Mouse (Mus musculus) testis, adult 2 months (tissue): ENCODE results near the gene Traf4. TPM values are rescaled to one million over a fixed set of nuclear protein-coding genes. Genes with fewer than 3 reads are reported as not detected.

Source experiments
- H3K27ac ChIP-seq: fragments of 200-500 bp; 2 replicates; pipeline ENCODE4 v1.5.1; 2012; ENCODE audit warnings: low read depth, low read length; ENCODE audit not compliant: control insufficient read depth, insufficient read depth
- H3K27me3 ChIP-seq: fragments of 200-500 bp; 2 replicates; pipeline ENCODE4 v1.6.1; 2012; ENCODE audit warnings: mild to moderate bottlenecking, low read length, moderate library complexity; ENCODE audit not compliant: control insufficient read depth, insufficient read depth
- H3K36me3 ChIP-seq: fragments of 200-500 bp; 2 replicates; pipeline ENCODE4 v1.6.1; 2012; ENCODE audit warnings: mild to moderate bottlenecking, low read length; ENCODE audit not compliant: control insufficient read depth, insufficient read depth
- H3K4me1 ChIP-seq: fragments of 200-500 bp; 2 replicates; pipeline ENCODE4 v1.6.1; 2012; ENCODE audit warnings: low read length; ENCODE audit not compliant: control insufficient read depth, insufficient read depth
- H3K4me3 ChIP-seq: fragments of 200-500 bp; 2 replicates; pipeline ENCODE4 v1.5.1; 2012; ENCODE audit warnings: low read depth, mild to moderate bottlenecking, low read length, moderate library complexity, mixed read lengths; ENCODE audit not compliant: control insufficient read depth
- CTCF ChIP-seq: fragments of 200-500 bp; IDR thresholded peaks from 2 replicates; pipeline ENCODE4 v1.5.1; 2012; ENCODE audit warnings: low read depth, mild to moderate bottlenecking, inconsistent platforms, low read length, moderate library complexity; ENCODE audit not compliant: control insufficient read depth, insufficient read depth, insufficient replicate concordance
- POLR2A ChIP-seq: fragments of 200-500 bp; IDR thresholded peaks from 2 replicates; pipeline ENCODE4 v1.6.1; 2012; ENCODE audit warnings: low read depth, mild to moderate bottlenecking, inconsistent platforms, low read length, moderate library complexity; ENCODE audit not compliant: control insufficient read depth
- polyA plus RNA-seq: library from polyadenylated mRNA; depleted of rRNA; stranded (reverse); fragments of >200 nt; gene quantifications from 2 replicates; pipeline ENCODE4 v1.2.3, GENCODE M21; 2012

The Traf4 gene
- polyA plus RNA-seq, 1 experiment: 9.5 TPM

GRCm38 (mm10) chr11:78163681-78164603, 1.4 kb downstream of the Traf4 start:
- H3K36me3 ChIP-seq: no peaks in the 10 kb centered on the region
- H3K4me3 ChIP-seq: peak overlapping the region; percentile 94
- no peaks in the 10 kb centered on the region for H3K27me3 ChIP-seq
- H3K27ac ChIP-seq: no peak overlapping the region
- H3K4me1 ChIP-seq: peaks cover 24% of the 10 kb centered on the region
- TF ChIP-seq POLR2A (no peak), CTCF (no peak)

GRCm38 (mm10) chr11:78163045-78163444, 2.3 kb downstream of the Traf4 start:
- H3K27ac ChIP-seq: no peak overlapping the region
- H3K4me3 ChIP-seq: no peak overlapping the region
- TF ChIP-seq POLR2A (no peak), CTCF (no peak)
- H3K27me3 ChIP-seq: no peaks in the 10 kb centered on the region
- no peaks in the 10 kb centered on the region for H3K36me3 ChIP-seq
- H3K4me1 ChIP-seq: peaks cover 23% of the 10 kb centered on the region

- Histone ChIP-seq H3K4me1 (peaks cover 23% of the 10 kb centered on the region), H3K4me3 (no peak overlapping the region), H3K27me3 (no peaks in the 10 kb centered on the region), H3K36me3 (no peaks in the 10 kb centered on the region), H3K27ac (no peak overlapping the region)
- TF ChIP-seq POLR2A (no peak), CTCF (no peak)
Observed at GRCm38 (mm10) chr11:78162504-78162903, 2.9 kb downstream of the Traf4 start.

- Histone ChIP-seq H3K36me3 (no peaks in the 10 kb centered on the region), H3K27ac (no peak overlapping the region), H3K4me1 (peaks cover 23% of the 10 kb centered on the region), H3K27me3 (no peaks in the 10 kb centered on the region), H3K4me3 (no peak overlapping the region)
- TF ChIP-seq CTCF (no peak), POLR2A (no peak)
Observed at GRCm38 (mm10) chr11:78161968-78162367, 3.4 kb downstream of the Traf4 start.

GRCm38 (mm10) chr11:78161169-78161568, 4.2 kb downstream of the Traf4 start:
- H3K4me1 ChIP-seq: peaks cover 21% of the 10 kb centered on the region
- H3K27ac ChIP-seq: no peak overlapping the region
- TF ChIP-seq POLR2A (no peak), CTCF (no peak)
- H3K4me3 ChIP-seq: no peak overlapping the region
- H3K27me3 ChIP-seq: no peaks in the 10 kb centered on the region
- H3K36me3 ChIP-seq: no peaks in the 10 kb centered on the region

- H3K4me1 ChIP-seq: peaks cover 16% of the 10 kb centered on the region
- no peaks in the 10 kb centered on the region for H3K36me3 ChIP-seq
- H3K27ac ChIP-seq: no peak overlapping the region
- H3K4me3 ChIP-seq: no peak overlapping the region
- TF ChIP-seq CTCF (no peak), POLR2A (no peak)
- no peaks in the 10 kb centered on the region for H3K27me3 ChIP-seq
Observed at GRCm38 (mm10) chr11:78160675-78161074, 4.7 kb downstream of the Traf4 start.

- H3K27ac ChIP-seq: no peak overlapping the region
- no peak overlapping the region for H3K4me3 ChIP-seq
- H3K27me3 ChIP-seq: no peaks in the 10 kb centered on the region
- TF ChIP-seq CTCF (no peak), POLR2A (no peak)
- H3K4me1 ChIP-seq: peaks cover 14% of the 10 kb centered on the region
- H3K36me3 ChIP-seq: no peaks in the 10 kb centered on the region
Observed at GRCm38 (mm10) chr11:78160171-78160570, 5.2 kb downstream of the Traf4 start.
